Mouse (Mus musculus) fat pad, adult 2 months (tissue): ENCODE measurements around the gene Sco2.

Experiments
- DNase-seq: peaks from one replicate; pipeline ENCODE4 v3.0.0-alpha.2; 2011; ENCODE audit warnings: low read depth, low spot score; ENCODE audit errors: extremely low read depth

Sco2 gene

GRCm38 (mm10) chr15:89326441-89326840, 47.2 kb downstream of the Sco2 start:
- no peak for DNase-seq

GRCm38 (mm10) chr15:89323656-89324055, 50.0 kb downstream of the Sco2 start:
- no peak for DNase-seq

GRCm38 (mm10) chr15:89322670-89323522, 50.8 kb downstream of the Sco2 start, which contains the start of gene Adm2:
Gene Adm2 (plus strand): TSS chr15:89322720.
- no peak for DNase-seq
